Mouse (Mus musculus): ENCODE measurements around the gene Pfkfb3. TPM values are rescaled to one million over a fixed set of nuclear protein-coding genes. Genes with fewer than 3 reads are reported as not detected.

The Pfkfb3 gene
- 15.4 and 17.0 TPM in 2 replicates for polyA plus RNA-seq (2016; fragmentation: Nextera tagmentation; extraction: Ambion mirVana)

DNA sequence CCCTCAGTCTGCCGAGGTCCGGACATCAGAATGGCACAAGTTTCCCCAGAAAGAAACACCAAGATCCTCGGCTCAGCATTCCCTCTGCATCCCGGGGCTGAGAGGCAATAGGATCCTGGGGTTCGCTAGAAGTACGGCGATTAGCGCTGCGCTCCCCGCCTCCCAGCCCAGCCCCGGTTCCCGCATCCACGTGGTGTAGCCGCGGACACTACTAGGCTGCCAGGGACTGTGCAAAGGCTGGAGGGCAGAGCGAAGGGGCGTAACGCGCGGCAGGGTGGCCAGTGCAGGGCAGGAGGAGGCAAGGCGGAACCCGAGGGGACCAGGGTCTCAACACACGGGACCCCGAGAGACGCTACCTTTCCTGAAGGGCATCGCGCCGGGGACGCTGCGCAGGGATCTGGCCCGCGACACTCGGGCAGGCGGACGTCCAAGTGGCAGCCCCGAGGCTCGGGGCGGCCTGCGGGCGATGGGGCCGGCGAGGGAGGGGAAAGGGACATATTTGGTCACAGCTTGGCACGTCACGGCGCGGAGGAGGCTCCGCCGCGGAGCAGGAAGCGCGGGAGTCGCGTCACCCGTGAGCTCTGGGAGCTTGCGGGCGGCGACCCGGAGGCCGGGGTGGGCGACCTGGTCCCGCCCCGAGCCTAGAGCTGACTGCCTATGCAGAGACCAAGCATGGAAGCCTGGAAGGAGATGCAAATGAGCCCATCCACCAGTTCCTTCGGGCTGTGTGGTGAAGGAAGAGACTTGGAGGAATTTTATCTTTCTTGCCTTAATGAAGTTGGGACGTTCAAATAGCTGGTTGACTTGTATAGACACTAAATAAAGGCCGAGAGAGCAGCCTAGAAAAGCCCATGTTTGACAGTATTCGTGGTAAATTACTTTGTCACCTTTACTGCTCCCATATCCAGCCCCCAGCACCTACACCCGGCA, at the start of gene Pfkfb3:
Pfkfb3 (minus strand) TSS at position 607 of the 930 bp plus-strand sequence.
- peak within 1 kb of the TSS; percentile 67 for H3K4me3 ChIP-seq
- H3K9me3 ChIP-seq: no peaks in the 10 kb centered on the region
- peaks cover 21% of the 10 kb centered on the region for H3K4me1 ChIP-seq
- peaks cover 57% of the 10 kb centered on the region for H3K27me3 ChIP-seq (replicated peaks; ENCODE audit: low read depth, poor library complexity, severe bottlenecking)
- no peaks in the 10 kb centered on the region for H3K36me3 ChIP-seq (replicated peaks)
- peak; percentile 67 for DNase-seq (ENCODE audit: low spot score)
- peak within 1 kb of the TSS; percentile 36; the same call in 1 of the 2 replicates for H3K27ac ChIP-seq (replicated peaks)
- 2% methylated on average over 67 of the region's 67 CpGs for WGBS

GRCm38 (mm10) chr2:11602506-11603489, 48.9 kb upstream of the Pfkfb3 start:
- Histone ChIP-seq H3K4me1 (peaks cover 9% of the 10 kb centered on the region), H3K36me3 (replicated peaks) (peaks cover 34% of the 10 kb centered on the region), H3K27me3 (replicated peaks; ENCODE audit: low read depth, poor library complexity, severe bottlenecking) (no peaks in the 10 kb centered on the region), H3K9me3 (no peaks in the 10 kb centered on the region), H3K4me3 (peak overlapping the region; percentile 97), H3K27ac (replicated peaks) (peak overlapping the region; percentile 97)
- DNase-seq (ENCODE audit: low spot score): peak; percentile 95
- under 1% methylated on average over 78 of the region's 78 CpGs for WGBS

DNA sequence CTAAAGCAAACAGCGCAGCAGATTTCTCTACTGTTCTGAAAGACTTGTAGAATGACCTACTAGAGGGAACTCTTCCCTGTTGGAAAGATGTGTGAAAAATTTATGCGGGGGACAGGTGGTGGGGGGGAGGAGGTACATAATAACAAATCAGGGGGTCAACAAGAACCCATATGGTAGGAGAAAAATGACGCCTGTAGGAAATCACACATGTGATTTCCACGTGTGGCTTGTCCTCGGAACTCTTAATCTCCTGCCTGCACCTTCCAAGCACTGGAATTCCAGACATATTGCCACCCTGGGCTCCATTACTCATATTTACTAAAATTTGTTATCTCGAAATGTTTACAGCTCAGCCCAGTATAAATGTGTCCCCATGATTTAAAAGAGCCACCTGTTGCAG, 47.9 kb upstream of the Pfkfb3 start:
- Histone ChIP-seq H3K4me1 (peaks cover 9% of the 10 kb centered on the region), H3K27me3 (replicated peaks; ENCODE audit: low read depth, poor library complexity, severe bottlenecking) (no peaks in the 10 kb centered on the region), H3K36me3 (replicated peaks) (peaks cover 44% of the 10 kb centered on the region), H3K9me3 (no peaks in the 10 kb centered on the region), H3K27ac (replicated peaks) (peak overlapping the region; percentile 97; the same call in 1 of the 2 replicates), H3K4me3 (peak overlapping the region; percentile 97)
- no peak for DNase-seq (ENCODE audit: low spot score)
- 85% methylated on average over 6 of the region's 6 CpGs for WGBS

DNA sequence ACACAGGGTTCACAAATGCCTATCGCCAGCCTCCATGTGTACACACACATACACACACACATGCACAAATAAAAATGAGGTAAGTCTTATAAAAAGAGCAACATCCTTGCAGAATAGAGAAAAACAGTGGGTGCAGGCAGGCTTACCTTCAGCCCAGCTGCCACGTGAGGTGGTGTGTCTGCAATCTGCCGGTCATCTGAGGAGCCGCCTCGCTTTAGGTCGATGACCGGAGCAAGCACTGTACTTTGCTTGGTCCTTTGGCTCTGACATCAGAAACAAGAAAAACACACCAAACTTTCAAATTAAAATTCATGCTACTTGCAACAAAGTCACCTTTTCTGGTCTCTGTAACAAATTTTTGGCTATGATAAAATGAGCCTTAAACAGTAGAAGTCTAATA, 44.0 kb upstream of the Pfkfb3 start:
- DNase-seq (ENCODE audit: low spot score): no peak
- H3K36me3 ChIP-seq (replicated peaks): peaks cover 77% of the 10 kb centered on the region
- H3K9me3 ChIP-seq: no peaks in the 10 kb centered on the region
- no peaks in the 10 kb centered on the region for H3K27me3 ChIP-seq (replicated peaks; ENCODE audit: low read depth, poor library complexity, severe bottlenecking)
- H3K4me1 ChIP-seq: peaks cover 9% of the 10 kb centered on the region
- 97% methylated on average over 7 of the region's 7 CpGs for whole genome bisulfite sequencing
- no peak overlapping the region for H3K27ac ChIP-seq (replicated peaks)
- no peak overlapping the region for H3K4me3 ChIP-seq

DNA sequence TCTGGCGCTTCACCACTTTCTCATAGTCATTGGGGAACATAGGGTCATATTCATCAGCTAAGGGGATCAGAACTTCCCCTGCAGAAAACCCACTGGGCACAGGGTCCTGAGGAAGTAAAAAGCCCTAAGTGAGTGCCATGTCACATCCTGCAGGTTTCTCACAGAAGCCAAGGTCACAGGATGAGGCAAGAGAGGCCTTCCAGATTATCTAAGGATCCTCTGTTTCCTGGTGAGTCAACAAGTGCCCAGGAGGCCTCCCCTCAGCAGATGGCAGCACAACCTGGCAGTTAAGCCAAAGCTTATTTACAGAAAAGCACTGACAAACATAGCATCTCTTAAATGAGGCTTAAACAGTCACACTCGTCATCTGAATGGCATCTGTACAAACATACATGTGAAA, 42.8 kb upstream of the Pfkfb3 start:
- Histone ChIP-seq H3K4me3 (no peak overlapping the region), H3K27me3 (replicated peaks; ENCODE audit: low read depth, poor library complexity, severe bottlenecking) (no peaks in the 10 kb centered on the region), H3K36me3 (replicated peaks) (peaks cover 89% of the 10 kb centered on the region), H3K27ac (replicated peaks) (no peak overlapping the region), H3K9me3 (no peaks in the 10 kb centered on the region), H3K4me1 (peaks cover 3% of the 10 kb centered on the region)
- no peak for DNase-seq (ENCODE audit: low spot score)
- 91% methylated on average over 2 of the region's 2 CpGs for WGBS

- Histone ChIP-seq H3K27ac (replicated peaks) (no peak overlapping the region), H3K9me3 (no peaks in the 10 kb centered on the region), H3K27me3 (replicated peaks; ENCODE audit: low read depth, poor library complexity, severe bottlenecking) (no peaks in the 10 kb centered on the region), H3K4me1 (no peaks in the 10 kb centered on the region), H3K4me3 (no peak overlapping the region), H3K36me3 (replicated peaks) (peaks cover 100% of the 10 kb centered on the region)
- DNase-seq (ENCODE audit: low spot score): no peak
- WGBS: 91% methylated on average over 4 of the region's 4 CpGs
Observed at GRCm38 (mm10) chr2:11587996-11588395, 34.1 kb upstream of the Pfkfb3 start.

GRCm38 (mm10) chr2:11579399-11579798, 25.5 kb upstream of the Pfkfb3 start:
- no peaks in the 10 kb centered on the region for H3K27me3 ChIP-seq (replicated peaks; ENCODE audit: low read depth, poor library complexity, severe bottlenecking)
- DNase-seq (ENCODE audit: low spot score): no peak
- WGBS: 93% methylated on average over 4 of the region's 4 CpGs
- no peak overlapping the region for H3K4me3 ChIP-seq
- H3K9me3 ChIP-seq: peaks cover 7% of the 10 kb centered on the region; the same call in 1 of the 2 replicates
- peaks cover 31% of the 10 kb centered on the region for H3K36me3 ChIP-seq (replicated peaks)
- H3K4me1 ChIP-seq: no peaks in the 10 kb centered on the region
- H3K27ac ChIP-seq (replicated peaks): no peak overlapping the region

- 89% methylated on average over 6 of the region's 6 CpGs for WGBS
- Histone ChIP-seq H3K4me1 (no peaks in the 10 kb centered on the region), H3K4me3 (no peak overlapping the region), H3K36me3 (replicated peaks) (peaks cover 19% of the 10 kb centered on the region), H3K9me3 (peaks cover 7% of the 10 kb centered on the region; the same call in 1 of the 2 replicates), H3K27ac (replicated peaks) (no peak overlapping the region), H3K27me3 (replicated peaks; ENCODE audit: low read depth, poor library complexity, severe bottlenecking) (no peaks in the 10 kb centered on the region)
- no peak for DNase-seq (ENCODE audit: low spot score)
Observed at GRCm38 (mm10) chr2:11578187-11578586, 24.3 kb upstream of the Pfkfb3 start.

DNA sequence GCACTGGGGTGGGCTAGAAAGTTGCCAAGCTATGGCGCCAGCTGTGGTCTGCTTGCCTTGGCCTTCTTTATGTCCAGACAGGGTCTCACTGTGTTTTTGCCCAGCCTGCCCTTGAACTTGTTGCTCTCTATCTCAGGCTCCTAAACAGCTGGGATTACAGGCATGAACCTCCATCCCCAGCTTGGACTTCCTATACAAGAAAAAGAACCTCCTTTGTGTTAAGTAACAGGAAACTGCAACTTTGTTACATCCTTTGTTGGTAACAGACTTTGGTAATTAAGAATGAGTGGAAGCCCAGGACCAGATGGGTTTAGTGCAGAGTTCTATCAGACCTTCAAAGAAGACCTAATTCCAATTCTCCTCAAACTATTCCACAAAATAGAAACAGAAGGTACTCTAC, 19.8 kb upstream of the Pfkfb3 start:
- 94% methylated on average over 1 of the region's 1 CpGs for WGBS
- Histone ChIP-seq H3K4me1 (no peaks in the 10 kb centered on the region), H3K27me3 (replicated peaks; ENCODE audit: low read depth, poor library complexity, severe bottlenecking) (no peaks in the 10 kb centered on the region), H3K4me3 (no peak overlapping the region), H3K9me3 (no peaks in the 10 kb centered on the region), H3K27ac (replicated peaks) (no peak overlapping the region), H3K36me3 (replicated peaks) (no peaks in the 10 kb centered on the region)
- DNase-seq (ENCODE audit: low spot score): no peak

GRCm38 (mm10) chr2:11571004-11571535, 17.2 kb upstream of the Pfkfb3 start:
- Histone ChIP-seq H3K27ac (replicated peaks) (no peak overlapping the region), H3K9me3 (no peaks in the 10 kb centered on the region), H3K4me1 (no peaks in the 10 kb centered on the region), H3K27me3 (replicated peaks; ENCODE audit: low read depth, poor library complexity, severe bottlenecking) (no peaks in the 10 kb centered on the region), H3K4me3 (no peak overlapping the region), H3K36me3 (replicated peaks) (no peaks in the 10 kb centered on the region)
- DNase-seq (ENCODE audit: low spot score): no peak
- WGBS: 42% methylated on average over 6 of the region's 6 CpGs

- H3K27me3 ChIP-seq (replicated peaks; ENCODE audit: low read depth, poor library complexity, severe bottlenecking): no peaks in the 10 kb centered on the region
- 85% methylated on average over 7 of the region's 7 CpGs for WGBS
- no peaks in the 10 kb centered on the region for H3K4me1 ChIP-seq
Observed at GRCm38 (mm10) chr2:11568471-11568870, 14.6 kb upstream of the Pfkfb3 start.

DNA sequence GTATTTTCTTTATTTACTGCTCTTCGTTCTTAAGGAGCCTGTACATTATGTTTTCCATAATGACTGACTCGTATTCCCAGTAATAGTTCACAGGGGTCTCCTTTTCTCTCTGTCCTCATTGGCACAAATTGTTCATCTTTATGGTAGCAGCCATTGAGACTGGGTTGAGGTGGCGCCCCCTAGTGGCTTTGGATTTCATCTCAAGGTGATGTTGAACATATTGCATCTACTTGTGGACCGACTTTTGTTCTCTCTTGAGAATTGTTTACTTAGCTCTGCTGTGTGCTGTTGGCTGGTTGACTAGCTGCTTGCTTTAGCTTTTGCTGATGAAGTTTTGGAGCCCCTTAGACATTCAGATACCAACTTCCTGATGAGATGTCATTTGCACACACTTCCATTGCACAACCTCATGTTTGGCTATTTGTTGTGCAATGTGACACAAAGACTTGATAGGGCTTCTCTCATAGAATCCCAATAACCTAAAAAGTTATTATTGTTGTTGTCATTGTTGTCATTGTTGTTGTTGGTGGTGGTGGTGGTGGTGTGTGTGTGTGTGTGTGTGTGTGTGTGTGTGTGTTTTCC, 14.0 kb upstream of the Pfkfb3 start:
- no peak overlapping the region for H3K4me3 ChIP-seq
- DNase-seq (ENCODE audit: low spot score): peak; percentile 42
- no peaks in the 10 kb centered on the region for H3K36me3 ChIP-seq (replicated peaks)
- no peaks in the 10 kb centered on the region for H3K4me1 ChIP-seq
- no peak overlapping the region for H3K27ac ChIP-seq (replicated peaks)
- H3K27me3 ChIP-seq (replicated peaks; ENCODE audit: low read depth, poor library complexity, severe bottlenecking): no peaks in the 10 kb centered on the region
- 61% methylated on average over 4 of the region's 4 CpGs for whole genome bisulfite sequencing
- no peaks in the 10 kb centered on the region for H3K9me3 ChIP-seq

More at GRCm38 (mm10) chr2:11568471-11568870, 14.6 kb upstream of the Pfkfb3 start:
- no peak overlapping the region for H3K27ac ChIP-seq (replicated peaks)
- no peaks in the 10 kb centered on the region for H3K36me3 ChIP-seq (replicated peaks)
- H3K4me3 ChIP-seq: no peak overlapping the region
- no peaks in the 10 kb centered on the region for H3K9me3 ChIP-seq
- no peak for DNase-seq (ENCODE audit: low spot score)

Measured in embryonic facial prominence, embryonic 10.5 days (tissue).